15 mouse cellular contexts compared by ENCODE assay signal in genomic region chr1:93731103-93731502, GRCm38 (mm10). TPM values are rescaled to one million over a fixed set of nuclear protein-coding genes. Genes with fewer than 3 reads are reported as not detected.
DNase-seq lines count a peak whose midpoint lies in the region; ATAC-seq and TF ChIP-seq lines count a peak whose summit lies in the region.
"Had no signal": no experiment of that assay in that cellular context is flagged by ENCODE, and none has a peak within 500 bp of the region (broad histone marks: within the 10 kb centered on the region; RNA-seq: fewer than 3 reads in every experiment).

No protein-coding gene starts in this region.

- ATAC-seq in forebrain, embryonic 12.5 days (ENCODE audit: low FRiP score): 0 out of 2 replicates have a peak, but pooled peaks have one; percentile 40
- ATAC-seq in forebrain, postnatal 0 days: no peak
- ATAC-seq in hindbrain, embryonic 13.5 days (ENCODE audit: low FRiP score): 0 out of 2 replicates have a peak, but pooled peaks have one; percentile 38
- ATAC-seq in hindbrain, embryonic 12.5 days (ENCODE audit: low FRiP score): no peak
- ATAC-seq in neural tube, embryonic 13.5 days (ENCODE audit: low read depth): peak; percentile 23; the same call in 1 of the 2 replicates
- ATAC-seq: activated CD4-positive, CD25-positive, alpha-beta regulatory T cell, adult 4 months had no signal

- H3K27me3 ChIP-seq in forebrain, embryonic 12.5 days: no peaks in the 10 kb centered on the region
- no peaks in the 10 kb centered on the region for H3K27me3 ChIP-seq in forebrain, postnatal 0 days (ENCODE audit: insufficient read depth, low read length)
- no peaks in the 10 kb centered on the region for H3K27me3 ChIP-seq in hindbrain, embryonic 13.5 days
- H3K27me3 ChIP-seq in hindbrain, embryonic 12.5 days: no peaks in the 10 kb centered on the region
- no peaks in the 10 kb centered on the region for H3K27me3 ChIP-seq in neural tube, embryonic 13.5 days
- H3K27me3 ChIP-seq: embryonic facial prominence, embryonic 13.5 days; limb, embryonic 13.5 days; lung, embryonic 15.5 days; megakaryocyte, embryonic 14.5 days had no signal

- no peak overlapping the region for H3K4me3 ChIP-seq in forebrain, embryonic 12.5 days (replicated peaks)
- H3K4me3 ChIP-seq in forebrain, postnatal 0 days (ENCODE audit: low read depth, low read length): no peak overlapping the region
- no peak overlapping the region for H3K4me3 ChIP-seq in hindbrain, embryonic 13.5 days
- no peak overlapping the region for H3K4me3 ChIP-seq in hindbrain, embryonic 12.5 days
- no peak overlapping the region for H3K4me3 ChIP-seq in neural tube, embryonic 13.5 days
- H3K4me3 ChIP-seq: embryonic facial prominence, embryonic 13.5 days; limb, embryonic 13.5 days; lung, embryonic 15.5 days; megakaryocyte, embryonic 14.5 days had no signal

- H3K4me2 ChIP-seq in forebrain, embryonic 12.5 days: no peak overlapping the region
- no peak overlapping the region for H3K4me2 ChIP-seq in forebrain, postnatal 0 days (ENCODE audit: low read depth)
- no peak overlapping the region for H3K4me2 ChIP-seq in hindbrain, embryonic 13.5 days
- H3K4me2 ChIP-seq in hindbrain, embryonic 12.5 days (replicated peaks): no peak overlapping the region
- H3K4me2 ChIP-seq in neural tube, embryonic 13.5 days: no peak overlapping the region
- H3K4me2 ChIP-seq: embryonic facial prominence, embryonic 13.5 days; limb, embryonic 13.5 days; lung, embryonic 15.5 days had no signal

- 85% methylated on average over 5 of the region's 5 CpGs for WGBS in forebrain, embryonic 12.5 days
- WGBS in forebrain, postnatal 0 days: 84% methylated on average over 5 of the region's 5 CpGs
- 93% methylated on average over 5 of the region's 5 CpGs for WGBS in hindbrain, embryonic 13.5 days
- 86% methylated on average over 5 of the region's 5 CpGs for WGBS in hindbrain, embryonic 12.5 days
- WGBS in neural tube, embryonic 13.5 days: 84% methylated on average over 5 of the region's 5 CpGs

- H3K9ac ChIP-seq in forebrain, embryonic 12.5 days: no peak overlapping the region
- no peak overlapping the region for H3K9ac ChIP-seq in forebrain, postnatal 0 days
- no peak overlapping the region for H3K9ac ChIP-seq in hindbrain, embryonic 13.5 days
- H3K9ac ChIP-seq in hindbrain, embryonic 12.5 days: no peak overlapping the region
- H3K9ac ChIP-seq in neural tube, embryonic 13.5 days: no peak overlapping the region
- H3K9ac ChIP-seq: embryonic facial prominence, embryonic 13.5 days; limb, embryonic 13.5 days; lung, embryonic 15.5 days had no signal

- DNase-seq in forebrain, postnatal 0 days: no peak
- no peak for DNase-seq in neural tube, embryonic 10.5 days (ENCODE audit: extremely low spot score, low spot score)
- no peak for DNase-seq in testis, postnatal 14 days (ENCODE audit: low spot score)
- DNase-seq in layer of hippocampus, postnatal 25 days (ENCODE audit: extremely low spot score in 1 of 2, low spot score in 1 of 2): no peak
- DNase-seq: right cerebral cortex, postnatal 25 days; thymus, postnatal 4 days had no signal

- H3K4me1 ChIP-seq in forebrain, embryonic 12.5 days: peaks cover 11% of the 10 kb centered on the region
- H3K4me1 ChIP-seq in forebrain, postnatal 0 days (ENCODE audit: insufficient read depth): no peaks in the 10 kb centered on the region
- H3K4me1 ChIP-seq in hindbrain, embryonic 13.5 days (replicated peaks): peaks cover 8% of the 10 kb centered on the region
- H3K4me1 ChIP-seq in hindbrain, embryonic 12.5 days: peaks cover 5% of the 10 kb centered on the region
- H3K4me1 ChIP-seq in neural tube, embryonic 13.5 days (replicated peaks): peaks cover 9% of the 10 kb centered on the region
- H3K4me1 ChIP-seq: embryonic facial prominence, embryonic 13.5 days; lung, embryonic 15.5 days had no signal

- H3K27ac ChIP-seq in forebrain, embryonic 12.5 days: no peak overlapping the region
- no peak overlapping the region for H3K27ac ChIP-seq in forebrain, postnatal 0 days (ENCODE audit: low read depth, low read length)
- H3K27ac ChIP-seq in hindbrain, embryonic 13.5 days: no peak overlapping the region
- H3K27ac ChIP-seq in hindbrain, embryonic 12.5 days: no peak overlapping the region
- H3K27ac ChIP-seq in neural tube, embryonic 13.5 days (replicated peaks): no peak overlapping the region
- H3K27ac ChIP-seq: embryonic facial prominence, embryonic 13.5 days; limb, embryonic 13.5 days; lung, embryonic 15.5 days had no signal

- no peak for TF ChIP-seq CTCF in forebrain, postnatal 0 days (IDR thresholded peaks at IDR 0.05; ENCODE audit: low read depth)

- no peaks in the 10 kb centered on the region for H3K36me3 ChIP-seq in forebrain, embryonic 12.5 days (replicated peaks)
- H3K36me3 ChIP-seq in forebrain, postnatal 0 days (ENCODE audit: insufficient read depth): no peaks in the 10 kb centered on the region
- H3K36me3 ChIP-seq in hindbrain, embryonic 13.5 days: no peaks in the 10 kb centered on the region
- H3K36me3 ChIP-seq in hindbrain, embryonic 12.5 days: no peaks in the 10 kb centered on the region
- H3K36me3 ChIP-seq in neural tube, embryonic 13.5 days: peaks cover 3% of the 10 kb centered on the region; the same call in 1 of the 2 replicates
- H3K36me3 ChIP-seq: lung, embryonic 15.5 days had no signal

- H3K9me3 ChIP-seq in forebrain, embryonic 12.5 days: no peaks in the 10 kb centered on the region
- H3K9me3 ChIP-seq in forebrain, postnatal 0 days (ENCODE audit: low read length): no peaks in the 10 kb centered on the region
- H3K9me3 ChIP-seq in hindbrain, embryonic 13.5 days: no peaks in the 10 kb centered on the region
- no peaks in the 10 kb centered on the region for H3K9me3 ChIP-seq in hindbrain, embryonic 12.5 days (replicated peaks)
- H3K9me3 ChIP-seq in neural tube, embryonic 13.5 days: no peaks in the 10 kb centered on the region
- H3K9me3 ChIP-seq: embryonic facial prominence, embryonic 13.5 days; limb, embryonic 13.5 days; lung, embryonic 15.5 days; megakaryocyte, embryonic 14.5 days had no signal

RNA-seq across cellular contexts. Expression of gene Atg4b, which starts 20.2 kb away (rescaled TPM):
- polyA plus RNA-seq in forebrain, embryonic 12.5 days (2016; fragmentation: Nextera tagmentation; extraction: Ambion mirVana): 102 and 113 TPM in 2 replicates
- 46.0 and 50.6 TPM in 2 replicates for total RNA-seq in forebrain, postnatal 0 days (2014; rRNA removed)
- polyA plus RNA-seq in forebrain, postnatal 0 days (2015; fragmentation: Nextera tagmentation; extraction: Ambion mirVana): 72.6 and 72.7 TPM in 2 replicates
- 107 and 112 TPM in 2 replicates for polyA plus RNA-seq in hindbrain, embryonic 13.5 days (2015; fragmentation: Nextera tagmentation; extraction: Ambion mirVana)
- 106 and 110 TPM in 2 replicates for polyA plus RNA-seq in hindbrain, embryonic 12.5 days (2016; fragmentation: Nextera tagmentation; extraction: Ambion mirVana)
- 102 and 104 TPM in 2 replicates for polyA plus RNA-seq in neural tube, embryonic 13.5 days (2015; fragmentation: Nextera tagmentation; extraction: Ambion mirVana)
- total RNA-seq in layer of hippocampus, postnatal 25 days (2021): 10 to 100 TPM; 83.3 to 84.7 TPM

RNA-seq across cellular contexts. Expression of gene Thap4, which starts 23.6 kb away (rescaled TPM):
- polyA plus RNA-seq in forebrain, embryonic 12.5 days (2016; fragmentation: Nextera tagmentation; extraction: Ambion mirVana): 35.9 and 36.7 TPM in 2 replicates
- 53.2 and 71.3 TPM in 2 replicates for total RNA-seq in forebrain, postnatal 0 days (2014; rRNA removed)
- 51.2 and 53.2 TPM in 2 replicates for polyA plus RNA-seq in forebrain, postnatal 0 days (2015; fragmentation: Nextera tagmentation; extraction: Ambion mirVana)
- 41.3 and 43.4 TPM in 2 replicates for polyA plus RNA-seq in hindbrain, embryonic 13.5 days (2015; fragmentation: Nextera tagmentation; extraction: Ambion mirVana)
- 39.5 and 39.9 TPM in 2 replicates for polyA plus RNA-seq in hindbrain, embryonic 12.5 days (2016; fragmentation: Nextera tagmentation; extraction: Ambion mirVana)
- polyA plus RNA-seq in neural tube, embryonic 13.5 days (2015; fragmentation: Nextera tagmentation; extraction: Ambion mirVana): 38.2 and 40.7 TPM in 2 replicates
- 10 to 100 TPM; 31.8 to 34.5 TPM for total RNA-seq in layer of hippocampus, postnatal 25 days (2021)

RNA-seq across cellular contexts. Expression of gene Bok, which starts 45.6 kb away (rescaled TPM):
- 50.8 and 57.6 TPM in 2 replicates for polyA plus RNA-seq in forebrain, embryonic 12.5 days (2016; fragmentation: Nextera tagmentation; extraction: Ambion mirVana)
- 94.6 and 119 TPM in 2 replicates for total RNA-seq in forebrain, postnatal 0 days (2014; rRNA removed)
- polyA plus RNA-seq in forebrain, postnatal 0 days (2015; fragmentation: Nextera tagmentation; extraction: Ambion mirVana): 113 and 150 TPM in 2 replicates
- polyA plus RNA-seq in hindbrain, embryonic 13.5 days (2015; fragmentation: Nextera tagmentation; extraction: Ambion mirVana): 74.8 and 76.7 TPM in 2 replicates
- 43.8 and 44.1 TPM in 2 replicates for polyA plus RNA-seq in hindbrain, embryonic 12.5 days (2016; fragmentation: Nextera tagmentation; extraction: Ambion mirVana)
- polyA plus RNA-seq in neural tube, embryonic 13.5 days (2015; fragmentation: Nextera tagmentation; extraction: Ambion mirVana): 58.2 and 62.0 TPM in 2 replicates
- total RNA-seq in layer of hippocampus, postnatal 25 days (2021): 10 to 100 TPM; 75.6 to 78.0 TPM
- polyA plus RNA-seq: activated CD4-positive, CD25-positive, alpha-beta regulatory T cell, adult 4 months had no signal

Comparison
In these comparisons a context has a peak if more than half of its experiments do, and no peak if none do; other contexts are left out.
1. ATAC-seq: peak in forebrain, embryonic 12.5 days (single experiment), hindbrain, embryonic 13.5 days (single experiment) and neural tube, embryonic 13.5 days (single experiment); none in forebrain, postnatal 0 days (single experiment) and hindbrain, embryonic 12.5 days (single experiment).